Mouse (Mus musculus) heart, adult 18-20 months (tissue): Measurements from ENCODE around the gene Pcsk1. TPM values are rescaled to one million over a fixed set of nuclear protein-coding genes. Genes with fewer than 3 reads are reported as not detected.

Source experiments
- DNase-seq, 2 experiments: peaks; one replicate each; pipeline ENCODE4 v3.0.0; 2021 to 2022; ENCODE audit warnings: mixed read lengths in 1 of 2
- long read RNA-seq, 2 experiments: library from polyadenylated mRNA; stranded (forward); transcript quantifications; one replicate each; pipeline ENCODE4 v2.0.0; 2021
- total RNA-seq, 2 experiments: library from RNA; stranded (reverse); gene quantifications; 2 replicates each; pipeline ENCODE4 v1.2.3; 2021

Gene Pcsk1
- total RNA-seq = under 1 TPM; 0.12 to 0.15 TPM
- long read RNA-seq, experiment 1 = 0 reads
- long read RNA-seq, experiment 2 = 0 reads

DNA sequence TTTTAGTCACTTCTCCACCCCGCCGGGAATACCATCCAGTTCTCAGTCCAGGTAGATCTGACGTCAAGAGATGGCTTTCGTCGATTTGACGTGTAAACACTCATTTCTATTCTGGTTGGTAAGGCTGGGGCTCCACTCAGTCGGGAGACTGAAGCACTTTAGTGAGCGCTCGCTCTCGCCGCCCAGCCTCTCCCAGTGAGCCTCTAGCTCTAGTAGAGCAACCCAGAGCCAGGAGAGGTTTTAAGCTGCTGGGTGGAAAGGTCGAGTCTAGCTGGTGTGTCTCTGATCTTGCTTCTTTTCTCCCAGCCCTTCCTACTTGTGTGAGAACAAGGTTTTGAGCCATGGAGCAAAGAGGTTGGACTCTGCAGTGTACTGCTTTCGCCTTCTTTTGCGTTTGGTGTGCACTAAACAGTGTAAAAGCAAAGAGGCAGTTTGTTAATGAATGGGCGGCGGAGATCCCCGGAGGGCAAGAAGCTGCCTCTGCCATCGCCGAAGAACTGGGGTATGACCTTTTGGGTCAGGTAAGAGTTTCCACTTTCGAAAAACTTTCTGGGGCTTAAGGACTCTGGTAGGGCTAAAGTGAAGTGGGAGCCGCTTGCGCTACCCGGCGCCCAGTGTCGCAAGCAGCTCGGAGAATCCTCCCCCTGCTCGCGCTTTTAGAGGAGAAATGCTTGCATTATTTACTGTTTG lies at the start of gene Pcsk1:
Gene Pcsk1, plus strand, starts transcription at position 106 of the 690 bp plus-strand sequence.
- no peak for DNase-seq

DNA sequence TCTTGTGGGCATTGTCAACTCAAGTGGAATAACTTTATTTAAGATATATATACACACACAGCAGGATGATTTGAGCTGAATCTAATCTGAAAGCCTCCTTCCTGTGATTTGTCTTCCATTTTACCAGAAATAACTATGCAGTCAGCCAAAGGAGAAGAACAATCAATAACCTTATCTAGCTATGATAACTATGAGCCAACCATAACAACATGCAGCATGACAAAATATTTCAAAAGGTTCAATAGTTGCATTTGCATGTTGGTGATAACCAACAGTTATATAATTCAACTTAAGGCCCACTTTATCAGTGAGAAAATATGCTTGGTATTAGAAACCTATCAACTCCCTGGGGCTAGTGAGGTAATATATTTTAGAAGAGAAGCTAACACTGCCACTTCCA lies 30.8 kb upstream of the Pcsk1 start:
- no peak for DNase-seq

DNA sequence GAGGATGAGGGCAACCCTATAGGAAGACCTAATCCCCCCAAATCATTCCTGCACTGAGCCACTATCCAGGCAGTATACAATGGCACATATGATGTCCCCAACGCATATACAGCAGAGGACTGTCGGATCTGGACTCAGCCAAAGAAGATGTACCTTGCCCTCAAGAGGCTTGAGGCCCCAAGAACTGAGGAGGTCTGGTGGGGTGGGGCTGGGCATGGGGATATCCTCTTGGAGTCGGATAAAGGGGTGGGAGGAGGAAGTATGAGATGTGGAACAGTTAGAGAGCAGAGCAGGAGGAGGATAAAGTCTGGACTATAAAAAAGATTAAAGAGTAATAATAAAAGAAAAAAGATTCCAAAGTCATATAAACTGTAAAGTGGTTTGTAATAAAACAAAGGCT lies 25.7 kb upstream of the Pcsk1 start:
- DNase-seq = no peak

DNA sequence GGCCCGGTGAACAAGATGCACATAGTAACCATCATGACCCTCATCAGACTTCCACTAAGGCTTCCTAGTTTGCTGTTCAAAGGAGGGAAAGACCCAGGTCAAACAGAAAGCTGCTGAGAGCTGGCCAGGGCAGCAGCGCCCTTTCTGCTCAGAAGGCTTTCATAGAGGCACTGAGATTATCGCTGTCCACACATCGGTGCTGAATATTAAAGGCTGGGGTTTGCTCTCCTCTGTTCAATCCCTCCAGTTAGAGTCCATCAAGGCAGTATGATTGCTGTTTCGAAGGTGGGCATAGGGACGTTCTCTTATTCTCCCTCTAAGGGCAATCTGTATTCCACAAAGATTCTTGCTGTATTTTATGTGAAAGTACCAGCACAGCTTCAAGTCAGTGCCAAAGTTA lies 1.0 kb upstream of the Pcsk1 start:
- no peak for DNase-seq

DNA sequence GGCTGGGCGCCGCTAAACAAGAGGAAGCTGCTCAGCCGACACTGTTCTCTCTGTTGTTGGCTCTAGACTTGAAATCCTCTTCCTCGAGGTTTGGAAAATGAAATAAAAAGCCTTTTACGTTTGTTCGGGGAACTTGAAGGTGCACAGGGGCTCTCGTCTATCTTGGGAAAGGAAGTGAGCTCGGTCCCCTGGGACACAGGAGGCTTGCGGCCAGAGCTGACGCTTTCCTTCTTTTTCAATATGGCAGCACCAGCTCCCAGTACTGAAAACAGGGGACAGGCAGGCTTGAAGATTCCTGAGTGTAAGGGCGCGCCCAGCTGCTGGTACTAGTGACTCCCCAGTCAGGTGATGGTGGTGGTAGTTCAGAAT lies 769 bp downstream of the Pcsk1 start:
- no peak for DNase-seq

DNA sequence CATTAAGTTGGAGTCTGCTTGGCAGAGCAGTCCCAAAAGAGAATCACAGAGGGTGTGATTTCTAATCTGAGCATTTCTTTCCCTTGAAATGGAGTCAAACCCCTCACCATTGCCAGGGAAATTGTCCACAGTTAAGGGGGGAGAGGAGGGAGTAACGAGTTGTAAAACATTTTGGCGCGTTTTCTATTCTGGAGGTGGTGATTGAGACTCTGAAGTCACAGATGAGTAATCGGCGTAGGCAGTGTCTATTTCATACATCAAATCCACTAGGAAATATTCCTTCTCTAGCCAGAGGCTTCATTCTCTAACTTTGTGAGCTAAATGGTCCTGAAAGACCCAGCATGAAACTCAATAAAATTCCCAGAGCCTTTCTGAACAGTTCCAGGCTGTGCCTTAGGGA lies 1.4 kb downstream of the Pcsk1 start:
- DNase-seq = no peak

DNA sequence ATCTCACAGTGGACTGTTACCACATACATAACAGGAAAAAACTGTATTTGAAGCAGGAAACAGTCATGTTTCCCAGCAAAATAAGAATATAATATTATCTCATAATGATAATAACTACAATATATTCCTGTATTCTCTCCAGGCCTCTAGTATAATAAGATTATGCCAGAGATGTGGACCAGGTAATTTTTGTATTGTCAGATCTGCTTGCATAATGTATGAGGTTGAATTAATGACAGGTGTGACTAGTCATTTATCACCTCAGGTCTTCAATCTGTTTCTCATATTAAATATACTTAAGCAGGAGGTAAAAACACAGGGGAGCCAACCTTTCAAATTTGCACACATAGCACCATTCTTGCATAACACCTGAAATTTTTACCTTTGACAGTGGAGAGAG lies 5.9 kb downstream of the Pcsk1 start:
- no peak for DNase-seq

DNA sequence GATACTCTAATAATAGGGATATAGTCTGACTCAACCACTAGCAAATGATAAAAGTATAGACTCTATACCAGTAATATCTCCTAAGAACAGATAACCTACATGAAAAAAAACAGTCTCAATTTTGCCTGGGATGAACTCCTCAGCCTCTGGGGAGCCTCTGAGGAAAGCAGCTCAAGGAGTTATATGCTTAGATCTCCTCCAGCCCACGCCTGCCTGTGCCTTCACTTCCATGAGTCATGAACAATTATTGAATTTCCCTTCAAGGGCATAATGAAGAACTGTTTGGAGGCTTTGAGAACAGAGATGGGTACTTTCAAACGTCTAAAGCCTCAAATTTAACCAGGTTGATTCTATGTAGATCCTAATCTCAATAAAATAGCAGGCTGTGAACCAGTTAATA lies 23.5 kb downstream of the Pcsk1 start:
- DNase-seq = no peak

DNA sequence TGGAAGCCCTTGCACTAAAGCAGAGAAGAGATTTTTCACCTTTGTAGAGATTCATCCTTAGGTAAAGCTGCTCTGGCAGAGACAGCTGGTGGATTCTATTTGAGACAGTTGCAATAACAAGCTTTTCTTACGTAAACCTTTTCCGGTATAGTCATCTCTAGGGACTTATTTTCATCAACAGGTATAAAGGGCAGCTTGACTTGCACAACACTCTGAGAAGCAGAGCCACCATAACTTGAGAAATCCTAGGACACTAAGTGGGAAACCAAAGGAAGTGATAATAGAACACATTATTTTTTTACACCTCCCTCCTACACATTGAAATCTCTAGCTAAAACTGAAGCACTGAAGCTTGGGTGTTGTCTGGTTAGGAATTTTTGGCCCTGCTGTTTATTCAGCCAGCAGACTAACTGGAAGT lies 24.4 kb downstream of the Pcsk1 start:
- no peak for DNase-seq

DNA sequence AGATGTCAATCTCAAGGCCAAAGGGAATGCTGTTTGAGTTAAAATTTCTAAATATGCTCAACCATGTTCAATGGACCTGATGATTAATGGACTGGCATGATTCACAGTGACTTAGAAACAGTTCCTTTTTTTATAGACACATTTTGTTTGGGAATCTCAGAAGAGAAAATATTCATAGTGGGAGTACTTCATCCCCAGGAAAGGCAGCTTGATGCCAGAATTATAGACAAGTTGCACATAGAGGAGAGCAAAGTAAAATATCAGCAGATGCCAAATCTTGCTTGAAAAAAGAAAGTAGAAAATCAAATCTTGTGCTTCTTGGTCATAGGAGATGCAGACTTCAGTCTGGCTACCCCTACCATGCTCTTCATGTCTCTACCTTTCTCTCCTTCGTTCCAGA lies 25.2 kb downstream of the Pcsk1 start:
- no peak for DNase-seq

DNA sequence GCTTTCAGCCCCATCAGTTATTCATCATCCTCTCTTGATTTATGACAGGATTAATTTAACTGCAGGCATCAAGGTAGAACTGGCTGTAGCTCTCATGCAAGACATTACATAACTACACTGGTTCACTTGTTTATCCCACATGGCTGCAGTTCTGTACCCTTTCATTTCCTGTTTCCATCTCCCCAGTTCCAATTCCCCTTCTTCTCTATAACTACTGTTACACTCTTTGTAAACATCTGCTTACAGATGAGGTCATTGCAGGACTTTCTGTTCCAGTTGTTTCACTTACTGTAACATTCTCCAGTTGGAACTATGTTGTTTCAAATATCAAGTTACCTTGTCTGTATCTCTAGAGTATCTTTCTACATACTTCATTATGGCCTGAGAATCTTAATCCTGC lies 46.2 kb downstream of the Pcsk1 start:
- DNase-seq = no peak

DNA sequence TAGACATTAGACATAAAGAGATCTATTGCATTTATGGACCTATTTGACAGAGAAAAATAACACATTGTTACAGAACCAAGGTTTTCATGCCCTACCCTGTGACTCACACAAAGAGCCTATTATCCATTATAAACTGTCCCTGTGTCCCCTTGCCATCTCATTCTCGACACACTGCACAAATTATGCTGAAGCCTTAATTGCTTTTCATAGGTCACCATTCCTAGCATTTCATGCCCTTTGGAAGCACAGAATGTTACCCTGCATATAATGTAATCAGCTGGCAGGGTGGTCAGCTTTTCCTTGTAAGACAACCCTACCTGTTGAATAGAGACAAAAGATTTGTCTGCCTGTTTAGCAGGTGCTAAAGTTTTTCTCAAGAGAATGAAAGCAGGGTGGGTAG lies 71.0 kb downstream of the Pcsk1 start:
- DNase-seq = no peak

DNA sequence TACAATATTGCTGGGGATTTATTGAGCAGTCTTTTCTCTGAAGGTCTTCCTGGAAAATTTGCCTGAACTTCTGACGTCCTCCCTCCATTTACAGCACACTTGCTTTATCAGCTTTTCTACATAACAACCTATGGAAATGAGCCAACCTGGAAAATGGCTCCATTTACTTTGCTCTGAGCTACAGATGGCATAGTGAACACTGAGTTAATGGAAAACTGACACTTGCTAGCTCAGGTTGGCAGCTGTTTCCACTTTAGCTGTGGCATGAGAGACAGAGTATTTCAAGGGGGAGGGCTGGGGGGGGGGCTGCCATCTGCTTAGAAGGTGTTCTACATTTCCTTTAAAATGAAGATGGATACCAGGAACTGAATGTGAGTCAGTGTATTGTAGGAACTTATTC lies 73.8 kb downstream of the Pcsk1 start:
- no peak for DNase-seq
